Mouse (Mus musculus): Measurements from ENCODE around the gene Sucla2.

GRCm38 (mm10) chr14:73476361-73476934 lies 48.7 kb upstream of the Sucla2 start:
- no peak for TF ChIP-seq POLR2A (IDR thresholded peaks at IDR 0.05; ENCODE audit: control insufficient read depth, low read depth, low read length)
- TF ChIP-seq CTCF (IDR thresholded peaks at IDR 0.05; ENCODE audit: control insufficient read depth, insufficient read depth, insufficient replicate concordance, low read depth, low read length) = no peak
